In genomic region chr17:56626260-56626659, GRCm38 (mm10) we compare ENCODE assay signal across 8 mouse cellular contexts. TPM values are rescaled to one million over a fixed set of nuclear protein-coding genes. Genes with fewer than 3 reads are reported as not detected.
DNase-seq lines count a peak whose midpoint lies in the region; ATAC-seq and TF ChIP-seq lines count a peak whose summit lies in the region.

No protein-coding gene starts in this region.

- DNase-seq in heart, adult 8-10 months (ENCODE audit: low spot score): no peak
- DNase-seq in ES-E14 (ENCODE audit: low read depth, low spot score): no peak
- DNase-seq in forebrain, embryonic 14.5 days (ENCODE audit: low spot score): no peak
- no peak for DNase-seq in gastrocnemius, adult 18-20 months (ENCODE audit: low spot score)
- DNase-seq in Muller cell, postnatal 12 days (ENCODE audit: inconsistent ontology term): no peak
- DNase-seq in right cerebral cortex, postnatal 4 days: no peak

- H3K4me3 ChIP-seq in heart, embryonic 13.5 days: peak overlapping the region; percentile 98
- H3K4me3 ChIP-seq in ES-E14 (ENCODE audit: insufficient read depth in 1 of 2, low read depth in 1 of 2, low read length in 2 of 2, poor library complexity in 1 of 2, severe bottlenecking in 1 of 2): peak overlapping the region; percentile 85 to 97
- H3K4me3 ChIP-seq in forebrain, embryonic 14.5 days (ENCODE audit: low read depth, low read length): peak overlapping the region; percentile 92
- peak overlapping the region; percentile 81 for H3K4me3 ChIP-seq in liver, embryonic 16.5 days (ENCODE audit: low read depth, low read length)

- peaks cover 35% of the 10 kb centered on the region for H3K36me3 ChIP-seq in heart, embryonic 13.5 days
- peaks cover 22% of the 10 kb centered on the region for H3K36me3 ChIP-seq in ES-E14 (ENCODE audit: control insufficient read depth, insufficient read depth, low read length, poor library complexity, severe bottlenecking)
- H3K36me3 ChIP-seq in forebrain, embryonic 14.5 days (ENCODE audit: control insufficient read depth, insufficient read depth, low read length): peaks cover 29% of the 10 kb centered on the region
- peaks cover 7% of the 10 kb centered on the region for H3K36me3 ChIP-seq in liver, embryonic 16.5 days (ENCODE audit: control insufficient read depth, insufficient read depth)

- under 1% methylated on average over 32 of the region's 32 CpGs for whole genome bisulfite sequencing in heart, embryonic 13.5 days
- 1% methylated on average over 32 of the region's 32 CpGs for WGBS in forebrain, embryonic 14.5 days
- WGBS in liver, embryonic 16.5 days (ENCODE audit: insufficient replicate concordance): under 1% methylated on average over 32 of the region's 32 CpGs

- peaks cover 25% of the 10 kb centered on the region for H3K4me1 ChIP-seq in heart, embryonic 13.5 days
- peaks cover 1 to 6% of the 10 kb centered on the region in 2 experiments; a peak in 2 of 4 replicates for H3K4me1 ChIP-seq in ES-E14 (ENCODE audit: control insufficient read depth in 2 of 2, insufficient read depth in 2 of 2, low read length in 2 of 2, poor library complexity in 1 of 2)
- H3K4me1 ChIP-seq in forebrain, embryonic 14.5 days (ENCODE audit: control insufficient read depth, insufficient read depth, low read length): peaks cover 16% of the 10 kb centered on the region
- peaks cover 25% of the 10 kb centered on the region for H3K4me1 ChIP-seq in liver, embryonic 16.5 days (ENCODE audit: control insufficient read depth, low read depth, low read length)

- H3K9me3 ChIP-seq in heart, embryonic 13.5 days: no peaks in the 10 kb centered on the region
- no peaks in the 10 kb centered on the region for H3K9me3 ChIP-seq in ES-E14 (ENCODE audit: control insufficient read depth, insufficient read depth, low read depth, low read length)
- H3K9me3 ChIP-seq in forebrain, embryonic 14.5 days (replicated peaks; ENCODE audit: control insufficient read depth, low read length): no peaks in the 10 kb centered on the region
- no peaks in the 10 kb centered on the region for H3K9me3 ChIP-seq in liver, embryonic 16.5 days (replicated peaks; ENCODE audit: control insufficient read depth, low read length)

- peak overlapping the region; percentile 96 for H3K9ac ChIP-seq in heart, embryonic 13.5 days
- H3K9ac ChIP-seq in ES-E14 (ENCODE audit: insufficient read depth, low read depth, low read length, poor library complexity, severe bottlenecking): peak overlapping the region; percentile 96
- H3K9ac ChIP-seq in forebrain, embryonic 14.5 days (ENCODE audit: low read length): peak overlapping the region; percentile 82
- H3K9ac ChIP-seq in liver, embryonic 16.5 days (ENCODE audit: low read depth, low read length): peak overlapping the region; percentile 74

- peak overlapping the region; percentile 98 for H3K4me2 ChIP-seq in heart, embryonic 13.5 days
- H3K4me2 ChIP-seq in forebrain, embryonic 14.5 days (ENCODE audit: low read length): peak overlapping the region; percentile 77
- H3K4me2 ChIP-seq in liver, embryonic 16.5 days (ENCODE audit: low read depth, low read length): peak overlapping the region; percentile 96

- H3K27ac ChIP-seq in heart, embryonic 13.5 days (replicated peaks): peak overlapping the region; percentile 76
- peak overlapping the region; percentile 44; the same call in 1 of the 2 replicates for H3K27ac ChIP-seq in ES-E14 (ENCODE audit: insufficient read depth, low read depth, low read length, poor library complexity, severe bottlenecking)
- no peak overlapping the region; the same call in 1 of the 2 replicates for H3K27ac ChIP-seq in forebrain, embryonic 14.5 days (ENCODE audit: low read depth, low read length)
- H3K27ac ChIP-seq in liver, embryonic 16.5 days (ENCODE audit: low read length): 0 out of 2 replicates have a peak overlapping the region, but pooled peaks have one; percentile 9

- in situ Hi-C loops in ES-E14 (cut with MboI; ENCODE audit: low sequenced_read_pairs in 2 of 2, unreplicated experiment in 2 of 2): no loop called here

- ATAC-seq in heart, embryonic 13.5 days (ENCODE audit: extremely low read depth, insufficient number of reproducible peaks, low FRiP score, low TSS enrichment): no peak
- no peak for ATAC-seq in forebrain, embryonic 14.5 days
- ATAC-seq in liver, embryonic 16.5 days (ENCODE audit: low read depth): peak; percentile 20; the same call in 1 of the 2 replicates

- no peaks in the 10 kb centered on the region for H3K27me3 ChIP-seq in heart, embryonic 13.5 days (replicated peaks)
- H3K27me3 ChIP-seq in forebrain, embryonic 14.5 days (replicated peaks; ENCODE audit: control insufficient read depth, insufficient read depth, low read length): no peaks in the 10 kb centered on the region
- H3K27me3 ChIP-seq in liver, embryonic 16.5 days (ENCODE audit: control insufficient read depth, insufficient read depth, low read depth, low read length): no peaks in the 10 kb centered on the region

TF ChIP-seq in ES-E14, 5 proteins besides CTCF, POLR2A, EP300 and RAD21:
- no peak for TF ChIP-seq CHD2 (IDR thresholded peaks at IDR 0.05; ENCODE audit: low read depth, low read length)
- TF ChIP-seq HCFC1 (IDR thresholded peaks at IDR 0.05; ENCODE audit: borderline replicate concordance, insufficient read depth, low read length): no peak
- no peak for TF ChIP-seq ZC3H11A (IDR thresholded peaks at IDR 0.05; ENCODE audit: borderline replicate concordance, low read depth, low read length)
- no peak for TF ChIP-seq MAFK (IDR thresholded peaks at IDR 0.05; ENCODE audit: insufficient read depth, low read depth, low read length)
- no peak for TF ChIP-seq ZNF384 (IDR thresholded peaks at IDR 0.05; ENCODE audit: low read depth, low read length)

RNA-seq across cellular contexts. Expression of gene Lonp1, which starts 0.4 kb away (rescaled TPM):
- 54.4 and 58.9 TPM in 2 replicates for polyA plus RNA-seq in heart, embryonic 13.5 days (2015; fragmentation: Nextera tagmentation; extraction: Ambion mirVana)
- total RNA-seq in heart, adult 8-10 months (2022): 100 to 1,000 TPM; 124 to 136 (median 125) TPM
- total RNA-seq in ES-E14 (2012; rRNA removed): 169 and 222 TPM in 2 replicates
- 33.3 and 41.8 TPM in 2 replicates for polyA plus RNA-seq in forebrain, embryonic 14.5 days (2014; fragmentation: Nextera tagmentation; extraction: Ambion mirVana)
- 35.0 and 36.3 TPM in 2 replicates for polyA plus RNA-seq in liver, embryonic 16.5 days (2015; fragmentation: Nextera tagmentation; extraction: Ambion mirVana)
- 10 to 100 TPM; 64.9 to 65.8 TPM for total RNA-seq in gastrocnemius, adult 18-20 months (2021)

RNA-seq across cellular contexts. Expression of gene Catsperd, which starts 1.7 kb away (rescaled TPM):
- polyA plus RNA-seq in heart, embryonic 13.5 days (2015; fragmentation: Nextera tagmentation; extraction: Ambion mirVana): 0.22 and 0.40 TPM in 2 replicates
- under 1 TPM in 2 of 4 experiments, not detected in 2; 0.16 TPM for total RNA-seq in heart, adult 8-10 months (2022)
- total RNA-seq in ES-E14 (2012; rRNA removed): 1.2 and 1.3 TPM in 2 replicates
- polyA plus RNA-seq in forebrain, embryonic 14.5 days (2014; fragmentation: Nextera tagmentation; extraction: Ambion mirVana): 1.2 and 1.3 TPM in 2 replicates
- 0.21 and 0.33 TPM in 2 replicates for polyA plus RNA-seq in liver, embryonic 16.5 days (2015; fragmentation: Nextera tagmentation; extraction: Ambion mirVana)
- total RNA-seq in gastrocnemius, adult 18-20 months (2021): under 1 TPM in 1 of 2 experiments, not detected in 1; 0.16 TPM

RNA-seq across cellular contexts. Expression of gene Rpl36, which starts 13.0 kb away (rescaled TPM):
- 1,294 and 1,391 TPM in 2 replicates for polyA plus RNA-seq in heart, embryonic 13.5 days (2015; fragmentation: Nextera tagmentation; extraction: Ambion mirVana)
- 100 to 1,000 TPM; 697 to 769 (median 735) TPM for total RNA-seq in heart, adult 8-10 months (2022)
- total RNA-seq in ES-E14 (2012; rRNA removed): 3,972 and 4,168 TPM in 2 replicates
- 1,134 and 1,576 TPM in 2 replicates for polyA plus RNA-seq in forebrain, embryonic 14.5 days (2014; fragmentation: Nextera tagmentation; extraction: Ambion mirVana)
- polyA plus RNA-seq in liver, embryonic 16.5 days (2015; fragmentation: Nextera tagmentation; extraction: Ambion mirVana): 828 and 951 TPM in 2 replicates
- total RNA-seq in gastrocnemius, adult 18-20 months (2021): 100 to 1,000 TPM; 632 to 662 TPM

RNA-seq across cellular contexts. Expression of gene 2410015M20Rik, which starts 16.7 kb away (rescaled TPM):
- 273 and 332 TPM in 2 replicates for polyA plus RNA-seq in heart, embryonic 13.5 days (2015; fragmentation: Nextera tagmentation; extraction: Ambion mirVana)
- 100 to 1,000 TPM; 313 to 386 (median 356) TPM for total RNA-seq in heart, adult 8-10 months (2022)
- 236 and 294 TPM in 2 replicates for total RNA-seq in ES-E14 (2012; rRNA removed)
- 192 and 251 TPM in 2 replicates for polyA plus RNA-seq in forebrain, embryonic 14.5 days (2014; fragmentation: Nextera tagmentation; extraction: Ambion mirVana)
- 129 and 149 TPM in 2 replicates for polyA plus RNA-seq in liver, embryonic 16.5 days (2015; fragmentation: Nextera tagmentation; extraction: Ambion mirVana)
- total RNA-seq in gastrocnemius, adult 18-20 months (2021): 100 to 1,000 TPM; 137 to 141 TPM

RNA-seq across cellular contexts. Expression of gene Safb, which starts 41.6 kb away (rescaled TPM):
- 66.9 and 68.1 TPM in 2 replicates for polyA plus RNA-seq in heart, embryonic 13.5 days (2015; fragmentation: Nextera tagmentation; extraction: Ambion mirVana)
- total RNA-seq in heart, adult 8-10 months (2022): 10 to 100 TPM; 55.6 to 70.7 (median 66.7) TPM
- 116 and 127 TPM in 2 replicates for total RNA-seq in ES-E14 (2012; rRNA removed)
- polyA plus RNA-seq in forebrain, embryonic 14.5 days (2014; fragmentation: Nextera tagmentation; extraction: Ambion mirVana): 57.9 and 83.5 TPM in 2 replicates
- polyA plus RNA-seq in liver, embryonic 16.5 days (2015; fragmentation: Nextera tagmentation; extraction: Ambion mirVana): 38.7 and 38.9 TPM in 2 replicates
- 10 to 100 TPM; 39.2 to 49.7 TPM for total RNA-seq in gastrocnemius, adult 18-20 months (2021)
